Mouse (Mus musculus) testis, adult 2 months (tissue): ENCODE results near the gene Sec24c.

Experiments used
- CTCF ChIP-seq: fragments of 200-500 bp; IDR thresholded peaks from 2 replicates; pipeline ENCODE4 v1.5.1; 2012; ENCODE audit warnings: low read depth, mild to moderate bottlenecking, inconsistent platforms, low read length, moderate library complexity; ENCODE audit not compliant: control insufficient read depth, insufficient read depth, insufficient replicate concordance
- POLR2A ChIP-seq: fragments of 200-500 bp; IDR thresholded peaks from 2 replicates; pipeline ENCODE4 v1.6.1; 2012; ENCODE audit warnings: low read depth, mild to moderate bottlenecking, inconsistent platforms, low read length, moderate library complexity; ENCODE audit not compliant: control insufficient read depth

GRCm38 (mm10) chr14:20638702-20639101 is 35.4 kb upstream of the Sec24c start:
- TF ChIP-seq CTCF (no peak), POLR2A (no peak)
